Mouse (Mus musculus) forebrain, embryonic 11.5 days (tissue): ENCODE measurements at regions not wholly inside any gene's neighbourhood (a gene's known extent, or its start where the extent isn't known, plus 50 kb on each side); places are given as distances from the start of the nearest gene placed in this dataset.

ENCODE experiments used
- ATAC-seq: fragments of 200-750 bp; cut with Nextera tagmentation; replicated peaks from 2 replicates; pipeline ENCODE4 v1.8.0; 2017; ENCODE audit warnings: moderate TSS enrichment; ENCODE audit not compliant: low FRiP score
- DNase-seq: peaks from one replicate; pipeline ENCODE4 v3.0.0-alpha.2; 2017; ENCODE audit warnings: low spot score
- H3K27ac ChIP-seq: fragments of 300-500 bp; sonication (generic); 2 replicates; pipeline ENCODE4 v1.5.1; 2014; ENCODE audit warnings: low read depth, low read length
- H3K27me3 ChIP-seq: fragments of 300-500 bp; sonication (generic); 2 replicates; pipeline ENCODE4 v1.6.1; 2014; ENCODE audit warnings: mild to moderate bottlenecking, low read length, mixed read lengths; ENCODE audit not compliant: control insufficient read depth, insufficient read depth
- H3K36me3 ChIP-seq: fragments of 300-500 bp; sonication (generic); 2 replicates; pipeline ENCODE4 v1.6.1; 2014; ENCODE audit warnings: mild to moderate bottlenecking, low read length, moderate library complexity, mixed read lengths; ENCODE audit not compliant: control insufficient read depth, insufficient read depth
- H3K4me1 ChIP-seq: fragments of 300-500 bp; sonication (generic); replicated peaks from 2 replicates; pipeline ENCODE4 v1.6.1; 2014; ENCODE audit warnings: low read length, mixed read lengths; ENCODE audit not compliant: control insufficient read depth, insufficient read depth
- H3K4me2 ChIP-seq: fragments of 300-500 bp; sonication (generic); 2 replicates; pipeline ENCODE4 v1.6.1; 2014; ENCODE audit warnings: low read depth, mild to moderate bottlenecking, low read length, moderate library complexity, mixed read lengths; ENCODE audit not compliant: severe bottlenecking
- H3K4me3 ChIP-seq: fragments of 300-500 bp; sonication (generic); 2 replicates; pipeline ENCODE4 v1.5.1; 2014; ENCODE audit warnings: low read depth, low read length
- H3K9ac ChIP-seq: fragments of 300-500 bp; sonication (generic); 2 replicates; pipeline ENCODE4 v1.6.1; 2014; ENCODE audit warnings: low read length
- H3K9me3 ChIP-seq: fragments of 300-500 bp; sonication (generic); 2 replicates; pipeline ENCODE4 v1.6.1; 2016; ENCODE audit warnings: low read length, mixed read lengths; ENCODE audit not compliant: control insufficient read depth
- WGBS: fragments of 180-500 bp; shearing (Covaris S2); extraction: QIAGEN DNeasy Blood & Tissue Kit; methylation state at CpG from one replicate; pipeline ENCODE4 v1.1.7; 2014; 5-methylcytosine and 5-hydroxymethylcytosine counted together

DNA sequence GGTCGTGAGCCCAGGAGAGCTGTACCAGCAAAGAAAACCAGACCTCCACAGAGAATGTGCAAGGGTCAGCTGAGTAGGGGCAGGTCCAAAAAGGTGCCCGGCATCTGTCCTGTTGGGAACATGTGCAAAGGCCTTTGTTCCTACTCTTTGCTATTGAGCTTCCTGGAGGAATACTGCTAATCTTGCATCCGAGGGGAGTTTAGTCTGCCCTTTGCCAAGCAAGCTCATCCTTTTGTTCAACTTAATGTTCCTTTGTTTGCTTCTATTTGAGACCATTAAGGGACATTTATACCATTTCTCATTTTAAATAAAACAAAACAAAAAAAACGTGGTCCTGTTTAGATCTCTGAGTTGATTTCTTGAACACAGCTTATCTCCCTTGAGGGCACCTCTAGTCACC lies 166.6 kb downstream of the Dact1 start:
- Histone ChIP-seq H3K36me3 (no peaks in the 10 kb centered on the region), H3K9me3 (no peaks in the 10 kb centered on the region), H3K4me2 (no peak overlapping the region), H3K4me3 (no peak overlapping the region), H3K9ac (no peak overlapping the region), H3K27me3 (peaks cover 4% of the 10 kb centered on the region; the same call in 1 of the 2 replicates), H3K4me1 (no peaks in the 10 kb centered on the region; the same call in 1 of the 2 replicates), H3K27ac (no peak overlapping the region)
- no peak for ATAC-seq
- DNase-seq: no peak
- WGBS: 55% methylated on average over 4 of the region's 4 CpGs

DNA sequence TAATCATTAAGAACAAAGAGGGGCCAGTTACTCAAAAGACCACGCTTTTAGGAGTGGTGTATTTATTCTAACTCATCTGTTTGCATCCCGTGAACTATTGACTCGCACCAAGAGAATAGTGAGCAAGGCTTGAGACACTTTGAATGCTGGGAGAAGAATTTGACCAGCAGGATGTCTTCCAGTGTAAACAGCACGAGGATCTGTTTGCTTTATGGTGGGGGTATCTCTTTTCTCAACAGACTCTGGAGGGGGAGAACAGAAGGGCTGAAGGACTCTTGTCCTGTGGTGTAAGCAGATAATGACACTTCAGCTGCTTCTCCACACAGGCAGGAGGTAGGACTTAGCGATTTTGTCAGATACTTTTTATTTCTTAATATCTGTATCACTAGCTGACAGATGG lies 168.0 kb downstream of the Dact1 start:
- H3K36me3 ChIP-seq: no peaks in the 10 kb centered on the region
- peaks cover 4% of the 10 kb centered on the region; the same call in 1 of the 2 replicates for H3K27me3 ChIP-seq
- H3K4me2 ChIP-seq: no peak overlapping the region
- no peaks in the 10 kb centered on the region; the same call in 1 of the 2 replicates for H3K4me1 ChIP-seq
- 17% methylated on average over 5 of the region's 5 CpGs for WGBS
- no peaks in the 10 kb centered on the region for H3K9me3 ChIP-seq
- H3K27ac ChIP-seq: no peak overlapping the region
- DNase-seq (no peak), ATAC-seq (no peak)
- H3K9ac ChIP-seq: no peak overlapping the region
- H3K4me3 ChIP-seq: no peak overlapping the region

DNA sequence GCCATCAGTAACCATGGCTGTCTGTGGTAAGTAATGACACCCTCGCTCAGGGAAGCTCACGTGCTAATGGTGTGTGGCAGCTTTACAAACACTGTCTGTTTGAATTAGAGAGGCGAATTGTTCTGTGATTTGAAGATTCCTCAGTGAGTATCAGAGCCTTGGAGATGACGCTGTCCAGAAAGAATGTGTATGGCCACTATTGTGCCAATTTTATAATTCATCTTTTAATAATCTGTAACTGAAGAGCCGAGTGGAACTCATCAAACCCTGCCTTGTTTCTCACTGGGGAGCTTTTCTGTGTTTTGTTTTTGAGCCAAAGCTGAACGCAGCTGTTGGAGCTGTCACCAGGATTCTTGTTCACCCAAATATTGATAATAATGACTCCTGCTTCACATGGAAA lies 171.7 kb downstream of the Dact1 start:
- DNase-seq: no peak
- Histone ChIP-seq H3K9me3 (no peaks in the 10 kb centered on the region), H3K27me3 (peaks cover 4% of the 10 kb centered on the region; the same call in 1 of the 2 replicates), H3K4me1 (no peaks in the 10 kb centered on the region; the same call in 1 of the 2 replicates), H3K4me3 (no peak overlapping the region), H3K27ac (no peak overlapping the region), H3K36me3 (no peaks in the 10 kb centered on the region), H3K4me2 (no peak overlapping the region), H3K9ac (no peak overlapping the region)
- ATAC-seq: no peak
- 80% methylated on average over 6 of the region's 6 CpGs for WGBS

DNA sequence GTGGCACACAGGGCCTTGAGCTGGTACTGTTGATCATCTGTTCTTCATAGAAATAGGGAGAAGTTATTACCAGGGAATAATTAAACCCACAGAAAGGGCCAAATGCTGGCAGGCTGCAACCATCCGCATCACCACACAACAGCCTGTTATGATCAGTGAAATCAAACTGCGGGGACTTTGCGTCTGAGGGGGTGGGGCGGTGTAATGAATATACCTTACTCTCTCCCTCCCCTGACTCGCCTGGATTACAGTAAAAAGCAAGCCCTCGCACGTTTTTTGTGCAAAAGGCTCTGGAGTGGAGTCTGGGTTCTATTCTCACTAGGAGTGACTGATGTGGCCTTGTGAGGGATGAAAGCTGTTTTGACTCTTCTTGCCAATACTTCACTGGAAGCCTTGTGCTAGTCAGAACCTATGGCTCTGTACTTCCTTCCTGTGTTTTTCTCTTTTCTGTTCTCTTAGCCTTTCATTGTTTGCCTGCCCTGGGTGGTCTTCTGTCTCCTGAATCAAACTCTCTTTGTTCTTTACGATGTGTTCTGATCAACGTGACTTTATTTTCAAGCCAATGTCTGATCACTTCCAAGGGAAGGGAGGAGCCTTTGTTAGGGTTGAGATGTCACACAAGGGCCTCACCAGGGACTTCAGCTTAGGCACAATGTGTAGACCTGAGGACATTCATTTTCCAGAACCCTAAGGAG lies 172.4 kb downstream of the Dact1 start:
- Histone ChIP-seq H3K4me2 (no peak overlapping the region), H3K27me3 (peaks cover 4% of the 10 kb centered on the region; the same call in 1 of the 2 replicates), H3K9me3 (no peaks in the 10 kb centered on the region), H3K36me3 (no peaks in the 10 kb centered on the region), H3K27ac (no peak overlapping the region), H3K4me1 (no peaks in the 10 kb centered on the region; the same call in 1 of the 2 replicates), H3K4me3 (no peak overlapping the region), H3K9ac (no peak overlapping the region)
- ATAC-seq (no peak), DNase-seq (no peak)
- 55% methylated on average over 9 of the region's 9 CpGs for WGBS

DNA sequence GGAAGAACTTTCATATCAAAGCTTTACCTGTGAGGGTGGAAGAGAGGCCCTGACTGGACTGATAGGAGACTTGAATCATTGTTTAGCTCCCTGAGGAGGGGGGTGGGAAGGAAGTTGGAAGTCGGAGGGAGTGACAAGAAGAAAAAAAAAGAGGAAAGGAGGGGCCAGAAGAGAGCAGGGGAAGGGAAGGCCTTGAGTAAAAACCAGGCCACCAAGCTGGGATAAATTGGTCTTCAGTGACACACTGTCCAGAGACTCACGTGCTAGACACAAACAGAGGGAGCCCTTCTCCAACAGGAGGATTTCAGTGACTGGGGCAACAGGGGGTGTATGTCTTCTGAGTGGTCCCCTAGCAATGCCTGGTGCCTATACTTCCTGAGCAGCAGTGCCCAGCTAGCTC lies 172.9 kb downstream of the Dact1 start:
- Histone ChIP-seq H3K36me3 (no peaks in the 10 kb centered on the region), H3K4me1 (no peaks in the 10 kb centered on the region; the same call in 1 of the 2 replicates), H3K27me3 (peaks cover 4% of the 10 kb centered on the region; the same call in 1 of the 2 replicates), H3K27ac (no peak overlapping the region), H3K9ac (no peak overlapping the region), H3K9me3 (no peaks in the 10 kb centered on the region), H3K4me3 (no peak overlapping the region), H3K4me2 (no peak overlapping the region)
- 63% methylated on average over 2 of the region's 2 CpGs for WGBS
- DNase-seq (no peak), ATAC-seq (no peak)

DNA sequence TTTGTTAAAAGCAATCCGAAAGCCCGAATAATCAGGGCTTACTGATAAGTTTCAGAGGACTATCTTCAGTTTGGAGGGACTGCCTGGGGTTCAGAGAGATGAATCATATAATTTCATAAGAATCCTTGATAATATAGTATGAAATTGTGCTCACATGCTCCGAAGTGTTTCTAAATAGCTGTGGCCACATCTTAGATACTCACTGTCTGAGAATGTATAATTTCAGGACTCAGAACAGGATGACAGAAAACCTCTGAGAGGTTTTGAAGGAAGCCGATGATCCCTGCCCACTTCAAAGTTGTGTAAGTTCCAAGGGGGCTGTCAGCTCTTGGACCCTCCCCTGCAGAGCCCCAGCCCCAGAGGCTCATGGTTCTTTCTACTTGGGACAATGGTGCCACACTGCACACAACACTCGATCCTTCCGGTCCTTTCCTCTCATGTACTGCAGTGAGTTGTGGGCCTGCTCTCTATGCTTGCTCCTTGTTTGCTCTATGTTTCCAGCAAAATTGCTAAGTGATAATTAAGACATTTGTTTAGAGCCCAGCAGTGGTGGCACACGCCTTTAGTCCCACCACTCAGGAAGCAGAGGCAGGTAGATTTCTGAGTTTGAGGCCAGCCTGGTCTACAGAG lies 174.0 kb downstream of the Dact1 start:
- no peaks in the 10 kb centered on the region; the same call in 1 of the 2 replicates for H3K4me1 ChIP-seq
- H3K4me3 ChIP-seq: no peak overlapping the region
- ATAC-seq: no peak
- no peak overlapping the region for H3K9ac ChIP-seq
- DNase-seq: no peak
- H3K9me3 ChIP-seq: no peaks in the 10 kb centered on the region
- H3K27ac ChIP-seq: no peak overlapping the region
- WGBS: 86% methylated on average over 7 of the region's 7 CpGs
- H3K27me3 ChIP-seq: peaks cover 4% of the 10 kb centered on the region; the same call in 1 of the 2 replicates
- H3K36me3 ChIP-seq: no peaks in the 10 kb centered on the region
- H3K4me2 ChIP-seq: no peak overlapping the region

DNA sequence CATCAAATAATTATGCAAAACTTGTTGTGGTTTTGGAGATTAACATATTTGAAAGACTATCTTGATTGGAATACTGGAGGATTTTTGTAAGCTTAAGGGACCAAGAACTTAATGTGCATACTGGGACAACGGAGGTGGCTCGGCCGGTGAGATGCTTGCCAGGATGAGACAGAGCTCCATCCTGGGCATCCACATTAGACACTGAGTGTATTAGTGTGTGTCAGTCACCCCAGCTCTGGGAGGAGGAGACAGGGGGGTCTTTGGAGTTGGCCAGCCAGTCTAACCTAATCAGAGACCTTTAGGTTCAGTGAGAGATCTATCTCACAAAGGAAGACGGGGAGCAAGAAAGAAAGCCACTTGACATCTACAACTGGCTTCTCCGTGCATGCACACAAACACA lies 174.6 kb downstream of the Dact1 start:
- WGBS: 93% methylated on average over 5 of the region's 5 CpGs

DNA sequence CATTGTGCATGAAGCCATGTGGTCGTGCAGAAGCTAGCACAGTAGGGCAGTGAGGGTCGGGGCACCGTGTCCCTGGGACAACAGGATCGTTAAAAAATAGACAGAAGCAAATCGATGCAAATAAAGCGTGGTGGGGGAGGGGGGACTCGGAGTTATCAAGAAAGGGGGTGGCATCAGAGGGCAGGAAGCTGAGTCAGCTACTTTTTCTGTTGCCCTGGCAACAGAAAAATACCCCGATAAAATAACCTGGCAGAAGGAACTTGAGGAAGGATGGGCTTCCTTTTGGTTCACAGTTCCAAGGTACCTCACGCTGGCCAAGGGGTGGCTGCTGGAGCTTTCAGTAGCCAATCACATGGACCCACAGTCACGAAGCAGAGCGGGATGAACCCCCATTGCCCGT lies 176.4 kb downstream of the Dact1 start:
- Histone ChIP-seq H3K36me3 (no peaks in the 10 kb centered on the region), H3K4me3 (no peak overlapping the region), H3K4me1 (no peaks in the 10 kb centered on the region), H3K27me3 (no peaks in the 10 kb centered on the region; the same call in 1 of the 2 replicates), H3K9me3 (no peaks in the 10 kb centered on the region), H3K9ac (no peak overlapping the region), H3K27ac (no peak overlapping the region), H3K4me2 (no peak overlapping the region)
- no peak for DNase-seq
- ATAC-seq: no peak
- WGBS: 85% methylated on average over 12 of the region's 12 CpGs

More for the DNA sequence above, 174.6 kb downstream of the Dact1 start:
- Histone ChIP-seq H3K27me3 (peaks cover 2% of the 10 kb centered on the region; the same call in 1 of the 2 replicates), H3K9ac (no peak overlapping the region), H3K4me1 (no peaks in the 10 kb centered on the region; the same call in 1 of the 2 replicates), H3K27ac (no peak overlapping the region), H3K36me3 (no peaks in the 10 kb centered on the region), H3K4me3 (no peak overlapping the region), H3K9me3 (no peaks in the 10 kb centered on the region), H3K4me2 (no peak overlapping the region)
- ATAC-seq (no peak), DNase-seq (no peak)
